Mouse (Mus musculus): ENCODE data around the gene Zdhhc15.

- no peak for TF ChIP-seq CTCF (IDR thresholded peaks at IDR 0.05; ENCODE audit: low read depth)
- no peak for TF ChIP-seq EP300 (optimal IDR thresholded peaks at IDR 0.05)
Measured at GRCm38 (mm10) chrX:104573946-104574345, 96.9 kb downstream of the Zdhhc15 start.

All from stomach, postnatal 0 days (tissue).